Mouse (Mus musculus): ENCODE data around the gene Olfr54. TPM values are rescaled to one million over a fixed set of nuclear protein-coding genes. Genes with fewer than 3 reads are reported as not detected.

Olfr54 gene
- total and polyA plus RNA-seq, 3 experiments, result 0.32 to 3.9 (median 0.55) TPM

Other genes starting within 250 kb of the Olfr54 start
- 1 to 10 TPM; 2.6 to 6.1 TPM for gene Zfp354c, start 186.5 kb upstream of the Olfr54 start, total RNA-seq (2021)
- 0.40 and 0.62 TPM in 2 replicates for gene Zfp354c, start 186.5 kb upstream of the Olfr54 start, polyA plus RNA-seq (2012; rRNA removed)
- under 1 TPM; 0.69 to 0.93 TPM for gene Zfp879, start 172.7 kb upstream of the Olfr54 start, total RNA-seq (2021)
- gene Zfp879, start 172.7 kb upstream of the Olfr54 start, polyA plus RNA-seq (2012; rRNA removed), result 0.03 and 0.10 TPM in 2 replicates
- gene Grm6, start 163.6 kb upstream of the Olfr54 start, total RNA-seq (2021), result not detected
- gene Grm6, start 163.6 kb upstream of the Olfr54 start, polyA plus RNA-seq (2012; rRNA removed), result not detected in 2 replicates
- 1 to 10 TPM; 2.6 to 4.9 TPM for gene Zfp454, start 126.6 kb upstream of the Olfr54 start, total RNA-seq (2021)
- gene Zfp454, start 126.6 kb upstream of the Olfr54 start, polyA plus RNA-seq (2012; rRNA removed), result 0.11 and 0.32 TPM in 2 replicates
- gene Zfp2, start 98.1 kb upstream of the Olfr54 start, total RNA-seq (2021), result 1 to 10 TPM; 6.5 to 7.9 TPM
- 0.71 and 0.96 TPM in 2 replicates for gene Zfp2, start 98.1 kb upstream of the Olfr54 start, polyA plus RNA-seq (2012; rRNA removed)
- gene Zfp354b, start 82.6 kb upstream of the Olfr54 start, total RNA-seq (2021), result 1 to 10 TPM; 2.7 to 3.0 TPM
- 0.06 and 0.11 TPM in 2 replicates for gene Zfp354b, start 82.6 kb upstream of the Olfr54 start, polyA plus RNA-seq (2012; rRNA removed)
- gene 4933414I15Rik, start 70.5 kb upstream of the Olfr54 start, total RNA-seq (2021), result not detected
- gene 4933414I15Rik, start 70.5 kb upstream of the Olfr54 start, polyA plus RNA-seq (2012; rRNA removed), result not detected in 2 replicates
- not detected for gene Prop1, start 60.5 kb upstream of the Olfr54 start, total RNA-seq (2021)
- gene Prop1, start 60.5 kb upstream of the Olfr54 start, polyA plus RNA-seq (2012; rRNA removed), result 0.09 and 0.20 TPM in 2 replicates
- gene Olfr1378, start 47.7 kb upstream of the Olfr54 start, total RNA-seq (2021), result not detected
- not detected in 2 replicates for gene Olfr1378, start 47.7 kb upstream of the Olfr54 start, polyA plus RNA-seq (2012; rRNA removed)
- not detected for gene Olfr1377, start 32.3 kb upstream of the Olfr54 start, total RNA-seq (2021)
- gene Olfr1377, start 32.3 kb upstream of the Olfr54 start, polyA plus RNA-seq (2012; rRNA removed), result not detected in 2 replicates
- gene Olfr51, start 10.6 kb upstream of the Olfr54 start, total RNA-seq (2021), result not detected
- gene Olfr51, start 10.6 kb upstream of the Olfr54 start, polyA plus RNA-seq (2012; rRNA removed), result not detected in 2 replicates
- not detected for gene Olfr1375, start 33.9 kb downstream of the Olfr54 start, total RNA-seq (2021)
- not detected in 2 replicates for gene Olfr1375, start 33.9 kb downstream of the Olfr54 start, polyA plus RNA-seq (2012; rRNA removed)
- gene Zfp354a, start 45.0 kb downstream of the Olfr54 start, total RNA-seq (2021), result 1 to 10 TPM; 4.7 to 8.5 TPM
- 0.47 and 0.70 TPM in 2 replicates for gene Zfp354a, start 45.0 kb downstream of the Olfr54 start, polyA plus RNA-seq (2012; rRNA removed)
- gene Gm12569, start 206.2 kb downstream of the Olfr54 start, total RNA-seq (2021), result not detected
- gene Gm12569, start 206.2 kb downstream of the Olfr54 start, polyA plus RNA-seq (2012; rRNA removed), result not detected in 2 replicates
- 100 to 1,000 TPM in 1 of 2 experiments, 10 to 100 TPM in 1; 64.9 to 108 TPM for gene Clk4, start 247.5 kb downstream of the Olfr54 start, total RNA-seq (2021)
- 5.3 and 6.8 TPM in 2 replicates for gene Clk4, start 247.5 kb downstream of the Olfr54 start, polyA plus RNA-seq (2012; rRNA removed)
- gene BC049762, start 248.8 kb downstream of the Olfr54 start, total RNA-seq (2021), result under 1 TPM in 1 of 2 experiments, not detected in 1; 0.46 TPM
- gene BC049762, start 248.8 kb downstream of the Olfr54 start, polyA plus RNA-seq (2012; rRNA removed), result 0.57 TPM in 1 of 2 replicates, not detected in the other